In the genomic region with DNA sequence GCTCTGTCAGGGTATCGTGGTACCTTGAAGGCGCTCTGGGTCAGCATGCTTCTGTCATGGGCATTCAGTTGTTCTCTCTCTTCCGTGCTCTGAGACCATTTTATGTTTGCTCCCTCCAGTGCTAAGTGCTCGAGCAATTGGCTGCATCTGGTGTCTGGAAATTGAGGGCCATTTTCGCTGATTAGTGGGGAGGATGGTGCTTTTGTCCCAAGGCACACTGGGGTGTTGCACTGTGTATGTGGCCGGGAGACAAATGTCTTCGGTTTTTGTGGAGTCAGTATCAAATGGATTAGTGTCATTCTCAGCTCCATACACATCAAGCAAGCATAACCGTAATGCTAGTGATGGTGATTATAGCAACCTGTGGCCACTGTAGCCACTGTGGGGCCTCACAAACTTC, we compare ENCODE assay signal across 25 mouse cellular contexts.
"Had no signal": no experiment of that assay in that cellular context is flagged by ENCODE, and none has a peak within 500 bp of the region (broad histone marks: within the 10 kb centered on the region; RNA-seq: fewer than 3 reads in every experiment).

No protein-coding gene starts in this region.

- H3K27me3 ChIP-seq: heart, embryonic 12.5 days; hindbrain, embryonic 12.5 days; hindbrain, embryonic 15.5 days; kidney, embryonic 15.5 days; liver, embryonic 12.5 days had no signal

- H3K4me3 ChIP-seq: gastrocnemius, adult 2 months; heart, embryonic 10.5 days; heart, embryonic 12.5 days; hindbrain, embryonic 10.5 days; hindbrain, embryonic 12.5 days; hindbrain, embryonic 15.5 days; kidney, embryonic 15.5 days; limb, embryonic 12.5 days; liver, embryonic 12.5 days had no signal

- H3K9ac ChIP-seq: heart, embryonic 12.5 days; hindbrain, embryonic 12.5 days; hindbrain, embryonic 15.5 days; kidney, embryonic 15.5 days; limb, embryonic 12.5 days; liver, embryonic 12.5 days; liver, embryonic 14.5 days had no signal

- H3K9me3 ChIP-seq: heart, embryonic 10.5 days; heart, embryonic 12.5 days; hindbrain, embryonic 10.5 days; hindbrain, embryonic 12.5 days; hindbrain, embryonic 15.5 days; kidney, embryonic 15.5 days; limb, embryonic 12.5 days; liver, embryonic 12.5 days had no signal

- ATAC-seq: intestine, embryonic 16.5 days; liver, embryonic 12.5 days had no signal

- H3K4me1 ChIP-seq: liver, embryonic 12.5 days had no signal

- H3K4me2 ChIP-seq: heart, embryonic 12.5 days; hindbrain, embryonic 12.5 days; hindbrain, embryonic 15.5 days; kidney, embryonic 15.5 days; limb, embryonic 12.5 days; liver, embryonic 12.5 days had no signal

- DNase-seq: gastrocnemius, adult 2 months; gastrocnemius, postnatal 10 days; gastrocnemius, postnatal 25 days; heart, adult 18-20 months; heart, postnatal 10 days; heart, postnatal 4 days; kidney, adult 11 months; kidney, adult 2 months; kidney, adult 9 months; kidney, postnatal 14 days; kidney, postnatal 36 days; layer of hippocampus, adult 9-11 months; layer of hippocampus, postnatal 36 days had no signal

- H3K36me3 ChIP-seq: heart, embryonic 10.5 days; heart, embryonic 12.5 days; hindbrain, embryonic 10.5 days; hindbrain, embryonic 12.5 days; hindbrain, embryonic 15.5 days; kidney, embryonic 15.5 days; limb, embryonic 12.5 days; liver, embryonic 12.5 days had no signal

- H3K27ac ChIP-seq: gastrocnemius, adult 2 months; heart, embryonic 10.5 days; hindbrain, embryonic 10.5 days; hindbrain, embryonic 12.5 days; hindbrain, embryonic 15.5 days; hindbrain, postnatal 0 days; kidney, embryonic 15.5 days; kidney, postnatal 0 days; limb, embryonic 12.5 days; liver, embryonic 12.5 days; liver, embryonic 14.5 days had no signal
